Mouse (Mus musculus) liver, adult 2 months (tissue): Measurements from ENCODE around the gene Pik3c2g.

ENCODE experiments used
- CTCF ChIP-seq: fragments of 200-500 bp; IDR thresholded peaks from 2 replicates; pipeline ENCODE4 v1.5.1; 2011; ENCODE audit warnings: low read depth, low read length, control low read depth
- POLR2A ChIP-seq: fragments of 200-500 bp; IDR thresholded peaks from 2 replicates; pipeline ENCODE4 v1.6.1; 2011; ENCODE audit warnings: low read length, control low read depth; ENCODE audit not compliant: insufficient read depth; ENCODE audit errors: extremely low read depth

DNA sequence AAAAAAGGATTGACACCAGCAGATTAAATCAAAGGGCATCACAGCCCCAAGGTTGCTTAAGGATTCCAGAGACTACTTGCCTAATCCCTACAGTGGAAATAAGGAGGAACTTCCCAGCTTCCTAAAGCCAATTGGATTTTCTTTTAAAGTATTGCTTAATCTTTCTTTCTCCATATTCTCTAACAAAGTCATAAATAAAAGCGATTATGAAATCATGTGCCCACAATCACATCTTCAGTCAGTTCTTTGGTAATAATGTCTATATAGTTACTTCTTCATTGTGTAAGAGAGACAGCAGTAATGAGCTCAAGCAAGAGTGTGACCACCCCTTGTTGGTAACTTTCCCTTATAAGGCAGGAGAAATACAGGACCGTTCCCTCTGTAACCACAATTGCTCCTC, 274.5 kb downstream of the Pik3c2g start:
- no peak for TF ChIP-seq POLR2A
- TF ChIP-seq CTCF: no peak
